Mouse (Mus musculus): Measurements from ENCODE around the gene Parp12. TPM values are rescaled to one million over a fixed set of nuclear protein-coding genes. Genes with fewer than 3 reads are reported as not detected.
A peak's percentile ranks its signal among the peaks of the same experiment; 100 is the strongest.

The Parp12 gene
- polyA plus RNA-seq (2011; ENCODE audit: insufficient read depth, insufficient read length, low read depth, missing spikeins): 9.7 and 10.7 TPM in 2 replicates

DNA sequence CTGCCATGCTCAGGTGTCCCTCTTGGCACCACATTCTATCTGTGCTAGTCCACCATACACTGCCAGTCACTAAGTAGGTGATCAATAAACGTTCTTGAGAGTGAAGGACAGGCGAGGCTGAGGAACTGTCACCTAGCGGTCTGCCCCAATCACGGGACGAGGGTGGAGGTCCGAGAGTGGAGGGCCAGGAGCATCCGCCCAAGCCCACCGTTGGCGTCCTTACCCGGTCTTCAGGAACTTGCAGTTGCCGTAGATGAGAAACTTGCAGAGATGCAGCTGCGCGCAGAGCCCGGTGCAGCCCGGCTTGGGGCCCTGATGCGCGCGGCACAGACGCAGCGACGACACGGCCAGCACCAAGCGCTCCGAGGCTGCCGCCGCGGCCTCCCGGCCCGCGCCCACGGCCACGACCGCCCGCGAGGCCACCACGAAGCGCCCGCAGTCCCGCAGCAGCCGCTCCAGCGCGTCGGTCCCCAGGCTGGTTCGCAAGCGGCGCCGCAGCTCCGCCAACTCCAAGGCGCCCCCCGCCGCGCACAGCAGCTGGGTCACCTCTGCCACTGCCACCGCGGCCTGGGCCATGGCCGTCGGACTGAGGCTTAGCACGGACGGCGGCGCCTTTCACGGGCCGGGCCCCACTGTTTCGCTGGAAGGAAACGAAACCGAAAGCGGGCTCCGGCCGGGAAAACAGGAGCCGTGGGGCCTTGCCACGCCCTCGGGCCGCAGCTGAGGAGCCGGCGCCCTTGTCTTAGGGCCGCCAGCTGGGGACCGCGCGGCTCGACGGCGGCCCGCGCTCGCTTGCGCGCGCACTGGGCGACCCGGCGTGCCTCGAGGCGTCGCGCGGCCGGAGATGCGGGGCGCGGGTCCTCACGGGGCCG, at the start of gene Parp12:
Parp12 (minus strand) TSS at position 766 of the 872 bp plus-strand sequence.
- Histone ChIP-seq H3K36me3 (ENCODE audit: control insufficient read depth, insufficient read depth, low read length, poor library complexity, severe bottlenecking) (no peaks in the 10 kb centered on the region), H3K9ac (ENCODE audit: low read depth, poor library complexity, severe bottlenecking) (peak within 1 kb of the TSS; percentile 72), H3K27me3 (ENCODE audit: control insufficient read depth, insufficient read depth, low read length, poor library complexity, severe bottlenecking) (peaks cover 16% of the 10 kb centered on the region), H3K4me3 (ENCODE audit: low read depth, low read length) (peak within 1 kb of the TSS; percentile 55), H3K9me3 (replicated peaks; ENCODE audit: control insufficient read depth, insufficient read depth, low read length, poor library complexity, severe bottlenecking) (no peaks in the 10 kb centered on the region), H3K4me1 (ENCODE audit: control insufficient read depth, insufficient read depth, low read length) (no peaks in the 10 kb centered on the region), H3K27ac (ENCODE audit: insufficient read depth, low read length) (no peak within 1 kb of the TSS)
- TF ChIP-seq CTCF (IDR thresholded peaks at IDR 0.05; ENCODE audit: low read depth, low read length) (no peak), POLR2A (IDR thresholded peaks at IDR 0.05; ENCODE audit: insufficient read depth, low read length) (no peak), EP300 (IDR thresholded peaks at IDR 0.05; ENCODE audit: insufficient read depth, low read depth, low read length) (no peak)

DNA sequence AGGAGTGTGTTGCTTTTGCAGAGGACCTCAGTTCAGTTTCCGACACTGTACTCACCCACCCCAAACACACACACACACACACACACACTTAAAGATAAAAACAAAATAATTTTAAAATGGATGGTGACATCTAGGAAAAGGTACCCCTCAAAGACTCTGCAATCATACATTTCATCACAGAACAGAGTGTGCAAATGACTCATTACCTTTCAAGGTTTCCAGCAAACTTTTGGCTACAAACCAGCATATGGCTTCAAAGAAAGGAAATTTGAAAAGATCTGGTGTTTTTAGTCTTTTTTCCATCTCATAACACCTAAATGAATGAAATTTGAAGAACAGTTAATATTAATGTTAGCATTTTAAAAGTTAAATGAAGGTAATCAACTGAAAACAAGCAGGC, 46.7 kb upstream of the Parp12 start:
- TF ChIP-seq POLR2A (IDR thresholded peaks at IDR 0.05; ENCODE audit: insufficient read depth, low read length): no peak
- TF ChIP-seq CTCF (IDR thresholded peaks at IDR 0.05; ENCODE audit: low read depth, low read length): no peak
- no peak for TF ChIP-seq EP300 (IDR thresholded peaks at IDR 0.05; ENCODE audit: insufficient read depth, low read depth, low read length)
- H3K36me3 ChIP-seq (ENCODE audit: control insufficient read depth, insufficient read depth, low read length, poor library complexity, severe bottlenecking): no peaks in the 10 kb centered on the region
- no peak overlapping the region for H3K4me3 ChIP-seq (ENCODE audit: low read depth, low read length)

DNA sequence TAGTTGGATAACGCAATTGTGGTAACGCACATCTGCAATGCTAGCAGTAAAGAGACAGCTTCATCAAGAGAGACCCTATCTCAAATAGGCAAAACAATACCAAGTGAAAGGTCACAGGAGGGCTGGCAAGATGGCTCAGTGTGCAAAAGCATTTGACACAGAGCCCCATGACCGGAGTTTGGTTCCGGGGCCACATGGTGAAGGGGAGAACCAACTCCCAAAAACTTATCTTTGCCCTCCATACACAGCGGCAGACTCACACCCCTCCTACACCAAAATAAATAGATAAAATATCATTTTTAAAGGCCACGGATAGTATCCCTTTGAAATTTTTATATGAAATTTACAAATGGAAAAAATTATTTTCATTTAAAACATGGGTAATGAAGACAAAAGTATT, 43.8 kb upstream of the Parp12 start:
- Histone ChIP-seq H3K27me3 (ENCODE audit: control insufficient read depth, insufficient read depth, low read length, poor library complexity, severe bottlenecking) (no peaks in the 10 kb centered on the region), H3K27ac (ENCODE audit: insufficient read depth, low read length) (no peak overlapping the region), H3K9ac (ENCODE audit: low read depth, poor library complexity, severe bottlenecking) (no peak overlapping the region), H3K4me1 (ENCODE audit: control insufficient read depth, insufficient read depth, low read length) (no peaks in the 10 kb centered on the region), H3K4me3 (ENCODE audit: low read depth, low read length) (no peak overlapping the region), H3K36me3 (ENCODE audit: control insufficient read depth, insufficient read depth, low read length, poor library complexity, severe bottlenecking) (no peaks in the 10 kb centered on the region), H3K9me3 (replicated peaks; ENCODE audit: control insufficient read depth, insufficient read depth, low read length, poor library complexity, severe bottlenecking) (no peaks in the 10 kb centered on the region)
- TF ChIP-seq CTCF (IDR thresholded peaks at IDR 0.05; ENCODE audit: low read depth, low read length): no peak
- TF ChIP-seq POLR2A (IDR thresholded peaks at IDR 0.05; ENCODE audit: insufficient read depth, low read length): no peak
- TF ChIP-seq EP300 (IDR thresholded peaks at IDR 0.05; ENCODE audit: insufficient read depth, low read depth, low read length): no peak

More for the DNA sequence above, 46.7 kb upstream of the Parp12 start:
- H3K4me1 ChIP-seq (ENCODE audit: control insufficient read depth, insufficient read depth, low read length): no peaks in the 10 kb centered on the region
- H3K27me3 ChIP-seq (ENCODE audit: control insufficient read depth, insufficient read depth, low read length, poor library complexity, severe bottlenecking): no peaks in the 10 kb centered on the region
- H3K9me3 ChIP-seq (replicated peaks; ENCODE audit: control insufficient read depth, insufficient read depth, low read length, poor library complexity, severe bottlenecking): no peaks in the 10 kb centered on the region
- no peak overlapping the region for H3K27ac ChIP-seq (ENCODE audit: insufficient read depth, low read length)
- H3K9ac ChIP-seq (ENCODE audit: low read depth, poor library complexity, severe bottlenecking): no peak overlapping the region

DNA sequence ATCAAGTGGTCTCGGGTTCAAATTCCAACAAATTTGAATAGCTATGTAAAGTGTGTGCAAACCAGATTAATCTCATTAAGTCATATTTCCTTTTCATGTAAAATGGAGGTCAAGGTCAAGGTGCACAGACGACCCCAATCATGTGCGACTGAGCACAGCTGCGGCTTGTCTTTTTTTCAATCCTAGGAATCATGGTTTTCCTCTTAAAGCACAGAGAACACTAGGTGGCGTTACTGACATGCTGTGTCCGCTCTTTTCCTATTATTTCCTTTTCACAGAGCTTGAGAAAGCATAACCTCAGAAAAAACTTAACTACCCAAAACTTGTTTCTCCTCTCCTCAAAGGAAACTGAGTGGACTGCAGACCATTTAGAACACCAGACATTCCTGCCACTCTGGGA, 27.9 kb upstream of the Parp12 start:
- H3K36me3 ChIP-seq (ENCODE audit: control insufficient read depth, insufficient read depth, low read length, poor library complexity, severe bottlenecking): peaks cover 3% of the 10 kb centered on the region

DNA sequence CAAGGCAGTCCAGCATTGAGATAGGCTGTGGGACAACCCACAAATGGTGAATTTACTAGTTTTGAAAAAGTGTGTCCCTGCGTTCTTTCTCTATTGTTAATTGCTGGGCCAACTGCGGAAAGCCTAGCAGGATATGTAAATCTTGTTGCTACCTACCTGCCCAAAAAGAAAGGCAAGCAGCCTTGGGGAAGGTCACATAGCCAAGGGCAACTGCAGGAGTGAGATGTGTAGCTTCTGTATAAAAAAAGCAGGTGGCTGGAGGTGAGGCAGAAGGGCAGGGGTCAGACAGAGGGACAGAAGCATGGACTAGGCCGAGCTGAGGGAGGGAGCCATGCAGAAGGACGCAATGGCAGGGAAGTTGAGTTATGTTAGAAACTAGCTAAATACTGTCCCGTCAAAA, 14.4 kb upstream of the Parp12 start:
- H3K9ac ChIP-seq (ENCODE audit: low read depth, poor library complexity, severe bottlenecking): no peak overlapping the region
- no peaks in the 10 kb centered on the region; the same call in 1 of the 2 replicates for H3K9me3 ChIP-seq (replicated peaks; ENCODE audit: control insufficient read depth, insufficient read depth, low read length, poor library complexity, severe bottlenecking)
- no peaks in the 10 kb centered on the region for H3K27me3 ChIP-seq (ENCODE audit: control insufficient read depth, insufficient read depth, low read length, poor library complexity, severe bottlenecking)
- 0 out of 2 replicates have a peak, but pooled peaks cover 2% of the 10 kb centered on the region for H3K36me3 ChIP-seq (ENCODE audit: control insufficient read depth, insufficient read depth, low read length, poor library complexity, severe bottlenecking)
- H3K4me3 ChIP-seq (ENCODE audit: low read depth, low read length): no peak overlapping the region
- H3K4me1 ChIP-seq (ENCODE audit: control insufficient read depth, insufficient read depth, low read length): peaks cover 8% of the 10 kb centered on the region
- TF ChIP-seq POLR2A (IDR thresholded peaks at IDR 0.05; ENCODE audit: insufficient read depth, low read length): no peak
- TF ChIP-seq EP300 (IDR thresholded peaks at IDR 0.05; ENCODE audit: insufficient read depth, low read depth, low read length): peak; percentile 99
- no peak for TF ChIP-seq CTCF (IDR thresholded peaks at IDR 0.05; ENCODE audit: low read depth, low read length)
- peak overlapping the region; percentile 87 for H3K27ac ChIP-seq (ENCODE audit: insufficient read depth, low read length)

More for the DNA sequence above, 27.9 kb upstream of the Parp12 start:
- Histone ChIP-seq H3K9me3 (replicated peaks; ENCODE audit: control insufficient read depth, insufficient read depth, low read length, poor library complexity, severe bottlenecking) (no peaks in the 10 kb centered on the region), H3K4me1 (ENCODE audit: control insufficient read depth, insufficient read depth, low read length) (no peaks in the 10 kb centered on the region), H3K4me3 (ENCODE audit: low read depth, low read length) (no peak overlapping the region), H3K27ac (ENCODE audit: insufficient read depth, low read length) (no peak overlapping the region), H3K27me3 (ENCODE audit: control insufficient read depth, insufficient read depth, low read length, poor library complexity, severe bottlenecking) (no peaks in the 10 kb centered on the region), H3K9ac (ENCODE audit: low read depth, poor library complexity, severe bottlenecking) (no peak overlapping the region)
- no peak for TF ChIP-seq EP300 (IDR thresholded peaks at IDR 0.05; ENCODE audit: insufficient read depth, low read depth, low read length)
- peak; percentile 33 for TF ChIP-seq CTCF (IDR thresholded peaks at IDR 0.05; ENCODE audit: low read depth, low read length)
- no peak for TF ChIP-seq POLR2A (IDR thresholded peaks at IDR 0.05; ENCODE audit: insufficient read depth, low read length)

DNA sequence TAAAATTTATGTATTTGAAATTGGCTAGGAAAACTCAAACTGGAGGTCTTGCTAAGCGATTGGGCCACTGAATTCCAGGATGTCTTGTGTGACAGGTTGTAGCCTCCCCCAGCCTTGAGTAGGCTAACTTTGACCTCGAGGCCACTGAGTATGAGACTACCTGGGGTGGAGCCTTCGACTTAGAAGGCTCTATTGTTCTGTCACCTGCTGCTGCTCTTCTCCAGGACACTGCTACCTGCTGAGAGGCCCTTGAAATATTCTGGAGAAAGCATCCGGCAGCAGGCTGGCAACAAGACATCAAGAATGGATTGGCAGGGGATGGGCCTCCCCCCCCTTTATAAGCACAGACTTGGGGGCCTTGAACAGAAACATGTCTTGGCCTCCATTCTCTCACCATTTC, 13.3 kb upstream of the Parp12 start:
- H3K36me3 ChIP-seq (ENCODE audit: control insufficient read depth, insufficient read depth, low read length, poor library complexity, severe bottlenecking): 0 out of 2 replicates have a peak, but pooled peaks cover 2% of the 10 kb centered on the region
- H3K9me3 ChIP-seq (replicated peaks; ENCODE audit: control insufficient read depth, insufficient read depth, low read length, poor library complexity, severe bottlenecking): no peaks in the 10 kb centered on the region; the same call in 1 of the 2 replicates
- peak overlapping the region; percentile 78 for H3K27ac ChIP-seq (ENCODE audit: insufficient read depth, low read length)
- H3K4me3 ChIP-seq (ENCODE audit: low read depth, low read length): no peak overlapping the region
- no peak overlapping the region for H3K9ac ChIP-seq (ENCODE audit: low read depth, poor library complexity, severe bottlenecking)
- TF ChIP-seq EP300 (IDR thresholded peaks at IDR 0.05; ENCODE audit: insufficient read depth, low read depth, low read length): peak; percentile 97
- no peak for TF ChIP-seq CTCF (IDR thresholded peaks at IDR 0.05; ENCODE audit: low read depth, low read length)
- H3K27me3 ChIP-seq (ENCODE audit: control insufficient read depth, insufficient read depth, low read length, poor library complexity, severe bottlenecking): no peaks in the 10 kb centered on the region
- peaks cover 8% of the 10 kb centered on the region for H3K4me1 ChIP-seq (ENCODE audit: control insufficient read depth, insufficient read depth, low read length)

All from ES-Bruce4 (cell line).